Mouse (Mus musculus): ENCODE data around the gene Rpl4.
A peak's percentile ranks its signal among the peaks of the same experiment; 100 is the strongest.
"Not testable (repeated sequence)": the region's sequence is repeated elsewhere in the genome, so short reads cannot be mapped to it uniquely, and the experiment has no call there.

Gene Rpl4

DNA sequence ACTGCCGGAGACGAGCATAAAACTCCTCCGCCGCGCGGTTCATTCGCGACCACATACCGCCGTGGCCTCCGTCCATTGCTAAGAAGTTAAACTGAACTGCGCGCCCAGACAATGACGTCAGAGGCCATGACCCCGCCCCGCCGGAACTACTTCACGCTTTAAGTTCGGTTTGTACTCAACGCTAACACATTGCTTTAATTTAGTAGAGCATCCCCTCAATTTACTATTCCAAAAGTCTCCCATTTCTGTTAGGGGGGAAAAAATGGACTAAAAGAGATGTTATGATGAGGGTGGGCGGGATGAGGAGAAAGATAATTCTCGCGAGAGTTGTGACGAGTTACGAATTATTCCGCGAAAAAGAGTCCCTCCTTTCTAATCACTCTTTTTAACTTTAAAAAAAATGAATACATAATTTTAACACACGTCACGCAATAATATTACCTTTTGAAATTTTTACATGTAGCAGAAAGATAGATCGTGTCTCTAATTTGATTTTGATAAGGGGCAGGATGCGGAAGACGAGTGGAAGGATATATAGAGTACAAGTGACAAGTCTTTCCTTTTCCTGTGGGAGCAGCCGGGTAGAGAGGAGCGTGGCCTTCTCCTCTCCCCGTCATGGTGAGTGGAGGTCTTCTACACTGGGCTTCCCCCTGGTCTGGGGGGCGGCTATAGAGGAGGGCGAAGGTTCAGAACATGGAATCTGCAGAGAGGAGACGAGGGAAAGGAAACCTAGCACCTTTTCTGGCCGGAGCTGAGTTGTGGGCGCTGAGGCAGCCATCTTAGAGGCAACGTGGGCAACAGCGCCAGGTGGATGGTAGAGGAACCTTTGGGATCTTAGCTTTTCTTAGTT is at the start of gene Rpl4, which contains the start of gene Zwilch:
Gene Rpl4 (plus strand): TSS at position 560 of the 850 bp plus-strand sequence.
Gene Zwilch (minus strand): TSS at position 289 of the 850 bp plus-strand sequence.
- peak; percentile 89 to 93 for DNase-seq

DNA sequence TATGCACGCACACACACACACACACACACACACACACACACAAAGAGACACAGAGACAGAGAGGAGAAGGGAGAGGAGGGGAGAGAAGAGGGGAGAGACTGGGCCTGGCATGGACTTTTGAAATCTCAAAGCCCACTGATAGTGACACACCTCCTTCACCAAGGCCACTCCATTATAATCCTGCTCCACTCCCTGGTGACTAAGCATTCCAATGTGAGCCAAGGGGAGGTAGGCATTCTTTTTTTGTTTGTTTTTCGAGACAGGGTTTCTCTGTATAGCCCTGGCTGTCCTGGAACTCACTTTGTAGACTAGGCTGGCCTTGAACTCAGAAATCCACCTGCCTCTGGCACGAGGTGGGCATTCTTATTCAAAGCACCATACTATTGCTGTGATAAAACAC is 48.3 kb upstream of the Rpl4 start:
- DNase-seq, result not testable (repeated sequence)

DNA sequence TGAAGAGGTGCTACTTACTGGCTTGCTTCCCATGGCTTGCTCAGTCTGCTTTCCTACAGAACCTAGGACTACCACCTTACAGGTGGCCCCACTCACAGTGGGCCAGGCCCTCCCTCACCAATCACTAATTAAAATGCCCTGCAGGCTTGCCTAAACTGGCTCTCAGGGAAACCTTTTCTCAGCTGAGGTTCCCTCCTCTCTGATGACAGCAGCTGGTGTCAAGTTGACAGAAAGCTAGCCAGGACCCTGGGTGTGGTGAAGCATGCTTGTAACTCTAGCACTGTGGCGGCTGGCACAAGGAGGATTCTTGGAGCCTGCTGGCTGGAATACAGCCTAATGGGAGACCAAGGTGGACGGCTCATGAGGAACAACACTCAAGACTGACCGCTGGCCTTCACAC is 47.9 kb upstream of the Rpl4 start:
- peak; percentile 19 to 27 for DNase-seq

DNA sequence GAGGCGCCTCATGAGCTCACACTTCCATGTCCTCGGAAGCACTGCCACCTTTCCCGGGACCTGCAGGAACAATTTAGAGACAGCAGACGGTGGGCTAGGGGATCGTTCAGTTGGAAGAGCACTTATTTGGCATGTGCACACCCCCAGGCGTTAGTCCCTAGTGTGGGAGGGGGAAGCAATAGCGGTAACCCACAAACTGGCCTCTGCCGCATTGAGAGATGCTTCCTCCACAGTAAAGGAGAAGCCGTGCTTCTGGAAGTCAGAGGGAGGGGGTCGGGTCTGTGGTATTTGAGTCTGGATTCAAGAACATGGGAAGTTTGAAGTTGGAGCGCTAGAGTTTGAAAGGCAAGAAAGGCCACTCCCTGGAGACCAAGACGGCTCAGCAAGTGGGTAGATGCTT is 47.1 kb upstream of the Rpl4 start:
- no peak for DNase-seq

DNA sequence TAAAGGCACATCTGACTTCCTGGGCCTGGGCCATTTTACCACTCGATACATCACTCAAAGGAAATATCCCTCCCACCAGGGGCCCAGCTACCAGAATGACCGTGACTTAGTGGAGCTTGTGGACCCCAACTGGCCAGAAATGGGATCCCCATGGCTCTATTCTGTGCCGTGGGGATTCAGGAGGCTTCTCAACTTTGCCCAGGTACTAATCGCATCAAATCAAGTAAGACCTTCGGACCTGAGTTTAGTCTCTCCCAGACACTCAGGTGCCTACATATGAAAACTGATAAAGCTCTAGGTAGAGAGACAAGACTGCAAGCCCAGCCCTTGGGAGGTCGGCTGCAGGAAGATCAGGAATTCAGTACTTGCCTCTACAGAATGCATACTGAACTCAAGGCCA is 41.6 kb upstream of the Rpl4 start:
- DNase-seq, result no peak

DNA sequence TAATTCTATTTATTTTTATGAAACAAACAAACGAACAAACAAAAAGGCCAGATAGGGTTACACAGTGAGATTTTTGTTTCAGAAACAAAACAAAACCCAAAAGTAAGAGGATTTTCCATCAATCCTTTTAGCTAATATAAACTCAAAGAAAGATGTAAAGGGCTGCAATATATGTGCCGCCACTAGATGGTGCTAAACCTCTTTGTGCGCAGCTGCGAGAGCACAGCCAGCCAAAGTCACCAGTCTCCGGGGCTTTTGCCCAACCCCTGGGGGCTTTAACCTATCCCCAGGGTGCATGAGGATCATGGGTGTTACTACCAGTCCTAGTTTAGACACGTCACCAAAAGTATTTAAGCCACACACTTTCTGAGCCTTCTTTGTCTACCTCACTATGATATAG is 34.3 kb upstream of the Rpl4 start:
- DNase-seq, result peak; percentile 69 to 70

DNA sequence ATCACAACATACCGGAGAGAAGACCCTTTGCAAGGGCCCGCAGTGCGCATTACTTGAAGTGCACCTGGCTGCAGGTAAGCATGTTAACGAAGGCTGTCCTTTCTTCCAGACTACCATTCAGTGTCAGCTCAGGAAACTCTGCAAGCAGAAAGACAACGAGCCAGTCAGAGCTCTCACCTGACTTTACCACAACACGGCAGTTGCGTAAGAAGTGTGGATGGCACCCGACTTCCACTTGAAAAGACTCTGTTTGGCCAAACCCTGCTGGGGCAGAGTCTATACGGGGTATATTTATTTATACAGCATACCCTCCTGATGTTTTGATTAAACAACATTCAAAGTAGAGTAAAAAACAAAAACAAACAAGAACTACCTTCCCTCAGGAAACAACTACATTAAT is 33.3 kb upstream of the Rpl4 start:
- DNase-seq, result no peak

DNA sequence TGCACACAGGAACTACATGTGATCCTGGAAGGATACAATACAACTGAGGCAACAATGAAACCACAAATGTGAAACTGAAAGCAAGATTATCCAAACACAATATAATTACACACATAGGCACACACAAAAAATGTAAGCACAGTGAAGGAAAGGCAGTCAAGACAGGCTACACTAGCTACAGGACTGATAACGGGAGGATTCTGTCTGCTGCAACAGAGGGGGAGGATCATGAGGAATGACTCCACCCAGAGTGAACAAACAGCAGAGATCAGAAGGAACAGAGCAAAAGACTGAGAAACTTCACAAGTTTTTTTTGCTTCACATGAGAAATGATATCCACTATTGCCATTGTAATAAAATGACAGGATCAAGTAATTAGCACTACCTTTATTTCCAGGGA is 16.5 kb upstream of the Rpl4 start:
- no peak for DNase-seq

DNA sequence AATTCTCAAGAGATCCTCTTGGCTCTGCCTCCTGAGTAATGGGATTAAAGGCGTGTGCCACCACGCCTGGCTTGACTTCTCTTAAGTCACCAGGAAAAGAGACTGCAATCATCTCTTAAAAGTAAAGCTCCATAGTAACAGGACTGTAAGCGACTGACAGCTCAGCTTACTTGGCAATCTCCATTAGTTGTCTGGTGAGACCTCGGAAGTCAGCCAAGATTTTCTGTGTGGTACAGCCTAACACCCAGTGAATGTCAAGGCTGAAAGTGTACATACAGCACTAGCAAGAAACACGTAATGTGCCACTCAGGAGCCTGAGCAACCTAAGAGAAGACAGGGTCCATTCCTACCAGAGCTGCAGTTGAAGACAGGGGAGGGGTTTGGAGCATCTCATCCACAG is 12.7 kb upstream of the Rpl4 start:
- no peak for DNase-seq

DNA sequence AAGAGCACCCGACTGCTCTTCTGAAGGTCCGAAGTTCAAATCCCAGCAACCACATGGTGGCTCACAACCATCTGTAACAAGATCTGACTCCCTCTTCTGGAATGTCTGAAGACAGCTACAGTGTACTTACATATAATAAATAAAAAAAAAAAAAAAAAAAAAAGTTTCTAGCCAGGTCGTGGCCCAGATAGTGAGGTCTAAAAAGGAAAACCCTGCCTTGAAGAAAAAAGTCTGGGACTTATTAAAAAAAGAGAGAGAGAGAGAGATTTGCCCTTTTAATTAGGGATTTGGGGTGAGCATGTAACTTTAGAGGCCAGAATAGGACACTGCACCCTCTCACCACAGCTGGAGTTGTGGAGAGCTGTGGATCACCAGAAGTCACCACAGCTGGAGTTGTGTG is 3.2 kb upstream of the Rpl4 start:
- not testable (repeated sequence) for DNase-seq

DNA sequence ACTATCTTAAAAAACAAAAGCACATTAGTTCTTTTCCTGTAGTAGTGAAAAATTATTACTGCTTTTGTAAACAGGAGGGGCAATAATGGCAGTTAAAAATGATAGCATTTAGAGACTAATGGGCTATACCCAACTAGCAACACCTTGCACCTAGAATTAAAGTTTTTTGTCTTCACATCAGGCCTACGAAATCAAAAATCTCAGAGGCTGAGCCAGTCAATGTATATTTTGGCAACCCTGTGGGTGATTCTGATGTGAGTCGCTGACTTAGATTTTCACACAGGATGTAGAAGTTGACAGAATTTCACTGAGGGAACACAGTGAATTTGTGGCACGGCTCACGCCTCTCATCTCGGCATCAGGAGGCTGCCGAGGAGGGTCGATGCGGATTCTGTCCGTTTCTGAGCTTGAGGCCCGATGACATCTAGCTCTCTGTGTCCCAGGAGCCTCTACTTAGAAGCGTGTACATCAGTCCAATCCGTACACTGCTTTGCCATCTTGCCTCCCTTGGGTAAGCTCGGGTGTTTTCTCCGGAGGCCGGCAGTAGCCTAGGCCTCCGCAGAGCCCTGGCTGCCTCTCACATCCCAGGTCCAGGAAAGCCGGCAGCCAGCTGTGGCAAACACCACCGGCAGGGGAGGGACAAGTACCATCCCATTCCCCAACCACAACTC is 895 bp upstream of the Rpl4 start:
- no peak for DNase-seq

DNA sequence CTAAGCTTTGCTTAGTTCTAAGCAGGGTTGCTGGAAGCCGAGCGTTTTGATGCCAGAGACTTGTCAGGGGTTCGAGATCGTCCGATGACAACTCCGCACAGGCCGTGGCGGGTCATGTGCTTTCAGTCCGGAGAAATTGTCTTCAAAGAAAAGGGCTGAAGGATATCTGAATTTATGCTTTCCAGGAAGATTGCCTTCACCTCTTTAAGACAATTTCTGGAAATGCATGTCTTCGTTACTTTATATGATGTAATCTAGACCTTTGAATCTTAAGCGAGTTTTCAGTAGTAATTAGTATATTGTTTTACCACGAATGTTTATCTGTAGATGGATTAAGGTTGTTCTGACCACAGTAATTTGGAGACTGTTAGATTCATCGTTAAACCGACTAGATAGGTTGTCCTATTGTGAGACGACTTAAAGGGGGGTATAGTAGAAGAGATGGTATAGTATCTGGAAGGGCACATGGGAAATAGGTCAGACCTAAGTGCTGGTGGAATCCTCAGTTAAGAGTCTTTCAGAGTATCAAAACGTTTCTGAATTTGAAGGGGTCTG is 568 bp downstream of the Rpl4 start:
- DNase-seq, result no peak

DNA sequence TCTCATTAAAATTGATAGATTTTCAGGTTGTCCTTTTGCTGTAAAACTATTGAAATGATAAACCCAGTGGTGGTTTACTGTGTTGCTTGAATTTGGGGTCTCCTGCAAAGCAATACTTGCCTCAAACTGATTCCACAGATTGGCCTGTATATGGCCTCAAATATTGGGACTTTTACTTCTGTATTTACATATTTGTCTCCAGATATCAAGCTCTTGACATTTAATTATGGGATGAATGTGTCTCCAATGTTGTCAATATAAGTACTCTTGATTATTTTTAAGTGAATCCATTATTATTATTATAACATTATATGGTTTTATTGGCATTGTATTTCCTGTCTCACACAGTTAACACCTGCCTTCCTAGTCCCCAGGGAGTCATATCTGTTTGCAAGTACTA is 1.2 kb downstream of the Rpl4 start:
- DNase-seq, result no peak

DNA sequence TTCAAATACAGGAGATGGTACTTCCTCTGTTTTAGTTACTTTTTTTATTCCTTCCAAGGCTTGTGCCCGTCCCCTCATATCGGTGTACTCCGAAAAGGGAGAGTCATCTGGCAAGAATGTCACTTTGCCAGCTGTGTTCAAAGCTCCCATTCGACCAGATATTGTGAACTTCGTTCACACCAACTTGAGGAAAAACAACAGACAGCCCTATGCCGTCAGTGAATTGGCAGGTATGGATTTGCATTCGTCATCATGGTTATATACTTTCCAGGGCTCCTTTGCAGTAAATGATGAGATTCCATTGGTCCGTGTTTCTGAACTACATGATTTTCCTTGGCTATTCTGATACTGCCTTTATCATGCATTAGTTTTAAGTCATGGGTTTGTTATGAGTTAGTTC is 1.6 kb downstream of the Rpl4 start:
- DNase-seq, result no peak

DNA sequence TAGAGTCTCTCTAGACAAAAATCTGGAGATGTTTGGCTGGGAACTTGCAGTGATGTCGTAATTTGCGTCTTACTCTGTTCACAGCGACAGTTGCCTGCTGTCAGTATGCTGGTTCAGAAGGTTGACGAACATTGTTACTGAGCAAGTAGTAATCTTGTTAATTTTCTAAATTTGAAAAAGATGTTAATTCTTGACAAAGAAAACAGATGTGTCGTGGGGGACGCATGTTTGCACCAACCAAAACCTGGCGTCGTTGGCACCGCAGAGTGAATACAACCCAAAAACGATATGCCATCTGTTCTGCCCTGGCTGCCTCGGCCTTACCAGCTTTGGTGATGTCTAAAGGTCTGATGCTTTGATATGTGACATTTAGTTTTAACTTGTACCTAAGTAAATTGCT is 2.2 kb downstream of the Rpl4 start:
- DNase-seq, result no peak

DNA sequence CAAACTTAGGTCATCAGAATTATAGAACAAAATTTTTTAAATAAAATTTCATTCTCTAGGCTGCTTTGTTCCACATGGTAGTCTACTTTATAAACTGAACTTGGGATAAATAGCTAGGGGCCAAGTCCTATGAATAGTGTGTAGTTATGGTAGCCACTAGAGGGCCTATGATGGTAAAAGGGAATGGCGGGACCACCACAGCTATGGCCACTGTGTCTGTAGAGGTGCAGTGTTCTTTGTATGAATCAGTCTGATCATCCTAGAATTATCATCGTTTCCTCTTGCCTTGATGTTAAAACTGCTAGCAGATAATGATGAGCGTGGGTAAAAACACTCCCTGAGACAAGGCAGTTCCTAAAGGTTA is 5.4 kb downstream of the Rpl4 start:
- peak; percentile 30 to 59 for DNase-seq

DNA sequence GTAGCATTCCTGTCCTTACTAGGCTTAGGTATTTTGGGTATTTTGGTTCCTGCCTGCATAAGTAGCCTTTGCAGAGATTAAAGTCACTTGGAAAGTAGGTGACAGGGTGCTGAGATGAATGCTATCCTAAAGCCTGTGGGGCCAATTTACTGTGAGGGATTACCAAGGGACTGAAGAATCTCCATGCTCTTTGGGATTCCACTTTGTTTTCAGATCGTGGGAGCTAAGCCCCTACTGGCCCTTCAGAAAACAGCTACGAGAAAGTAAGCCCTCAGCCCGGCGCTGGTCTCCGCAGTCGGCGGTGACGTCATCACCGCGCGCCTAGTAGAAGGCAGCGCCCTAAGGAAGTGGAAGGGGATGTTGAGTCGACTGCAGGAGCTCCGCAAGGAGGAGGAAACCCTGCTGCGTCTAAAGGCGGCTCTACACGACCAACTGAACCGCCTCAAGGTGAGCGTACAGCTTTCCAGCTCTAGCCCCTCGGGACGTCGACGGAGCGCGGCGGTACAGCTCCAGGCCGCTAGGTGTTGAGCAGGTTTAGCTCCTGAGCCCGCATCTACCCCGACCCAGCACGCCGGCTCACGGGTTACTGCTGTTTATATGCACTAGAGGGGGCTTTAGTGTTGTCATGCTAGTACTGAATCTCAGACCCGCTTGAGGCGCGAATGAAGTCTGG is 5.9 kb downstream of the Rpl4 start, which contains the start of gene Snapc5:
Gene Snapc5 (plus strand): TSS at position 301 of the 673 bp plus-strand sequence.
- peak; percentile 95 for DNase-seq

DNA sequence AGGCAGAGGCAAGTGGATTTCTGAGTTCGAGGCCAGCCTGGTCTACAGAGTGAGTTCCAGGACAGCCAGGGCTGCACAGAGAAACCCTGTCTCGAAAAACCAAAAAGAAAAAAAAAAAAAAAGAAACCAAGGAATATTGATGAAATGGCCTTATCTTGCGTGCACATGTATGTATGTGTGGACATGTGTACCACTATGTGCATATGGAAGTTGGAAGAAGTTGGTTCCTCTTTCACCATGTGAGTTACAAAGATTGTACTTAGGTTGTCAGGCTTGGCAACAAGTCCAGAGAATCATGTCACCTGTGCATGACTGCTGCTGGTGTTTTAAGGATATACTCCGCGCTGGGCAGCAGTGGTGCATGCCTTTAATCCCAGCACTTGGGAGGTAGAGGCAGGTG is 10.1 kb downstream of the Rpl4 start:
- not testable (repeated sequence) for DNase-seq

DNA sequence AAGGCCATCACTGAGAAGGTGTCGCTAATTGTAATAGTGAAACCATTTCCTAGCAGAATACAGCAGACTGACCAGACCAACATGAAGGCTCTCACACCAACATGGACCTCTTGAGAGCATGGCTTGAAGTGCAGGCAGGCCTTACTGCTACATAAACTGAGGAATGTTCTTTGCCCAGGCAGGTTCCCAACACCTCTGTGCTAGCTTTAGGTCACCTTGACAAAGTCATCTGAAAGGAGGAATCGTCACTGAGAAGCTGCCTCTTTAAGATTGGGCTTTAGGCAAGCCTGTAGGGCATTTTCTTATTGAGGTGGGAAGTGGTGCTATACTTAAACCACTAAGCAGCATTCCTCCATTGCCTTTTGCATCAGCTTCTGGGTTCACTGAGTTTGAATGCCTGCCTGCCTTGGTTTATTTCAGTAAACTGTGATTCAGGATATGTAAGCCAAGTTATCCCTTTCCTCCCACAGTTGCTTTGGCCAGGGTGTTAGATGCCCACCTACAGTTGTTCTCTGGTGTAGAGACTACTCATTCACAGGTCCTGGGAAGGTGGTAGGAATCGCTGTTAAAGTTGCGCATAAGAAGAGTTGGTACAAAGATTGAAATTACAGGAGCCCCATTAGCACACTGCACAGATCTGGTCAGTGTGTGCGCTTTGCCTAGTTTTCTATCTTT is 11.1 kb downstream of the Rpl4 start:
- DNase-seq, result no peak

DNA sequence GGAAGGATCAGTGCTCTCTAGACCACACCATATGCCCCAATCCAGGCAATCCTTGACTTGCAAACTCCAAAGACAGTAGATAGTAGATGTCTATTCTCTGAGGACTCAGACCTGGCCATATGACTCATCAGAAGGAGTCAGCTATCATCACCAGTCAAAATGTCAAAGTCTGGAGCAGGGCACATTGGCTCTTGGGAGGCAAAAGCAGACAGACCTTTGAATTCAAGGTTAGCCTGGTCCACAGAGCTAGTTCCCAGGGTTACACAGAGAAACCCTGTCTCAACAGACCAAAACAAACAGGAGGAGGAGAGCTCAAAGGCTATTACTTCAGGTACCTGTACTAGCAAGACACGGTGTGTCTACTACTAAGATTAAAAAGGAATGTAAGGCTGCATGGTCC is 20.7 kb downstream of the Rpl4 start:
- no peak for DNase-seq

DNA sequence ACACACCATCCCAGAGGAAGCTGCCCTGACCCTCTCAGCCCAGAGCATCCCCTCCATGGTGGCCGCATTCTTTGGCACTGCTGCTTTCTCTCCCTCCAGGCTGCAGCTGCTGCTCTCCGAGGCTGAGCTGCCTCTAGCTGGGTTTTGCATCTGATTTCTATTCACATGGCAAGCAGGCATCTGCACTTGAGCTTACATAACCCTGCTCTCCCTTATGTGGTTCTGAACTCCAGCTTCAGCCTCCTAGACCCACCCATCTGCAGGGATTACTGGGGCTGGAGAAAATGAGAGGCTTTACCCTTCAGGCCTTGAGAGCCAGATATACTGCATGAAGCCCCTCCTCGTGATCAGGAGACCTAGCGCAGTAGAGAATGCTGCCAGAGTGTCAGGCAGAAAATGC is 22.4 kb downstream of the Rpl4 start:
- DNase-seq, result no peak

DNA sequence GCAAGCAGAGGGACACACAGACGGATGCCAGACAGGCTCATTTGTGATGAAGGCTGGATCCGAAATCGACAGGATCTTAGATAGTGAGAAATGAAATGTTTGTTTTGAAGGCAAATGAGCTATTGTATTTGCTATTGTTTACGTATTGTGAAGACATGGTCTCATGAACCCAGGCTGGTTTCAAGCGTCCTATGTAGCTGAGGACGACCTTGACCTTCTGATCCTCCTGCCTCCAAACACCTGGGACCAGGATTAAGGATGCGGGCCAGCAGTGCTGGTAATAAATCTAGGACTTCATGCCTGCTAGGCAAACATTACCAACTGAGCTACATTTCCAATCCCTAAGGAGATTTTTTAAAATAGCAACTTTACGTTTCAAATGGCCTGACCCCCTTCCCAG is 24.3 kb downstream of the Rpl4 start:
- no peak for DNase-seq
